Mouse (Mus musculus): Measurements from ENCODE around the gene Vmn1r62.
"Not testable (repeated sequence)": the region's sequence is repeated elsewhere in the genome, so short reads cannot be mapped to it uniquely, and the experiment has no call there.

The Vmn1r62 gene

GRCm38 (mm10) chr7:5673331-5673730 is at the start of gene Vmn1r62:
TSS of gene Vmn1r62 (plus strand) at chr7:5673631.
- DNase-seq (ENCODE audit: low read depth): not testable (repeated sequence)

All from naive thymus-derived CD4-positive, alpha-beta T cell, adult 2 months (primary cell).